Mouse (Mus musculus) subcutaneous adipose tissue, adult 2 months (tissue): ENCODE results near the gene Ubxn10. TPM values are rescaled to one million over a fixed set of nuclear protein-coding genes. Genes with fewer than 3 reads are reported as not detected.

ENCODE experiments used
- polyA plus RNA-seq: library from polyadenylated mRNA; depleted of rRNA; stranded (reverse); fragments of >200 nt; gene quantifications from 2 replicates; pipeline ENCODE4 v1.2.3, GENCODE M21; 2012; ENCODE audit warnings: low replicate concordance; rRNA removed

Ubxn10 gene
- 0.27 and 2.8 TPM in 2 replicates for polyA plus RNA-seq

GRCm38 (mm10) chr4:138737031-138737430 lies at the start of gene Ubxn10:
Gene Ubxn10 (minus strand): TSS chr4:138737167.

GRCm38 (mm10) chr4:138775435-138775834 lies 38.5 kb upstream of the Ubxn10 start, which contains the start of gene Pla2g2d:
Gene Pla2g2d (plus strand): TSS chr4:138775735.

GRCm38 (mm10) chr4:138757416-138757815 lies 20.4 kb upstream of the Ubxn10 start, which contains the start of gene Pla2g2f:
Gene Pla2g2f (minus strand): TSS chr4:138757626.

GRCm38 (mm10) chr4:138724354-138725126 lies 12.4 kb downstream of the Ubxn10 start, which contains the start of gene Pla2g2c:
Gene Pla2g2c (plus strand): TSS chr4:138724792.

Other genes starting within 250 kb of the Ubxn10 start
- not detected in 2 replicates for gene Vwa5b1, start 101.3 kb downstream of the Ubxn10 start, polyA plus RNA-seq
- 0.12 TPM in 1 of 2 replicates, not detected in the other for gene Pla2g2c, start 12.4 kb downstream of the Ubxn10 start, polyA plus RNA-seq
- not detected in 2 replicates for gene Pla2g2f, start 20.5 kb upstream of the Ubxn10 start, polyA plus RNA-seq
- gene Pla2g2d, start 38.6 kb upstream of the Ubxn10 start, polyA plus RNA-seq = 7.6 and 13.3 TPM in 2 replicates
- gene Pla2g5, start 126.3 kb upstream of the Ubxn10 start, polyA plus RNA-seq = 5.8 and 11.2 TPM in 2 replicates
- 0.51 TPM in 1 of 2 replicates, not detected in the other for gene Gm13030, start 136.8 kb upstream of the Ubxn10 start, polyA plus RNA-seq
- gene Pla2g2e, start 140.8 kb upstream of the Ubxn10 start, polyA plus RNA-seq = 2.8 and 35.2 TPM in 2 replicates
- 9.3 and 9.5 TPM in 2 replicates for gene Otud3, start 176.8 kb upstream of the Ubxn10 start, polyA plus RNA-seq
- gene Rnf186, start 229.9 kb upstream of the Ubxn10 start, polyA plus RNA-seq = 0.09 and 1.5 TPM in 2 replicates
- gene Tmco4, start 235.7 kb upstream of the Ubxn10 start, polyA plus RNA-seq = 12.7 and 15.2 TPM in 2 replicates